Mouse (Mus musculus) spleen, embryonic (tissue): Measurements from ENCODE around the gene Apob.
"Not testable (repeated sequence)": the region's sequence is repeated elsewhere in the genome, so short reads cannot be mapped to it uniquely, and the experiment has no call there.

ENCODE experiments used
- CTCF ChIA-PET: fragments of 350-600 bp; sonication (Branson Sonifier 250); formaldehyde crosslinking; loops from one replicate; lab custom pipeline; 2022; lab: Charles Lee

The Apob gene

DNA sequence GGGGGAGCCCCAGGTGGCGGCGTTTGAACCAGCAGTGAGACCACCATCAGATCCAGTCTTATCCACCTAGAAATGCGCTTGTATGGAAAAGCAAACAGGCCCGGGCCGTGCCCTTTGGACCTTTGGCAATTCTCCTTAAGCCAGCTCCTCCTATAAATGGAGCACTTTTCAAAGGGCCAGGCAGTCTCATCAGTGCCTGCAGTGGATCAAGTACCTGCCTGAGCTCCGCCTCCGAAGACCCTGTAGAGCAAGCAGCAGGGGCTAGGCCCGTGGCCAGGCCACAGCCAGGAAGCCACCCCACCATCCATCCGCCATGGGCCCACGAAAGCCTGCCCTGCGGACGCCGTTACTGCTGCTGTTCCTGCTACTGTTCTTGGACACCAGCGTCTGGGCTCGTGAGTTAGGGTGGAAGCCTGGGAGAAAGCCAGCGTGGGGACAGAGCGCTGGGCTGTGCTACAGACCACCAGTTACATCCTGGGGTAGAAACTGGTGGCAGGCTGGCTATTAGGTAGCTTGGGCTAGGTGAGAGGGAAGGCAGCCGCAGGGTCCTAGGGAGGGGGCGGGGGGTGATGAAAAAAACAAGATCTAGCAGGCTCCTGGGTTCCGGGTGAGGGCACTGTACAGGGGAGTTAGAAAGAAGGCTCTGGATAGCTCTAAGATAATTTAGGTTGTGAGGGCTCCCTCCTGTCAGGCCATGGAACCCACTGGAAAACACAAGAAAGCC is at the start of gene Apob:
TSS of gene Apob (plus strand) at position 183 of the 724 bp plus-strand sequence.
- CTCF ChIA-PET: no interaction called here

DNA sequence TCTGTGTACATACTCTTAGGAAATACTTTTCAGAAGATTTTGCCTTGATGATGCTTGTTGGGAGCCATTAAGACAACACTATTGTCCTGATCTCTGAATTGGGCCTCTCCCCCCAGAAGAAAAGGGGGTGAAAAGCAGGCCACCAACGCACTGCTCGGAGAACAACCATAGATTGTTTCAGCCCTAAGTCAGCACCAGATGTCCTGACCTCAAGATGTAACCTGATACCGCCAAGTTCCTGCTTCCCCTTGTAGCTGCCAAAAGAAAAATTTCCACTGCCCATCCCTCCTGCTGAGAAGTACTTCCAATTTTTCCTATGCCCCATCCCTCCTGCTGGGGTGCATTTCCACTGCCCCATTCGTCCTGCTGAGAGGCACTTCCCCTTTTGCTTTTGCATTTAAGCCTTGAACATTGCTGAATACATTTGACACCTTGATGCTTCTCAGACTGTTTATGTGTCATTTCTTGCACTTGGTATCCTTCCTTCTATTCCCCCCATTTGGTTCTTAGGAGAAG is 45.0 kb upstream of the Apob start:
- CTCF ChIA-PET: no interaction called here

GRCm38 (mm10) chr12:7950098-7950745 is 27.2 kb upstream of the Apob start:
- CTCF ChIA-PET: no interaction called here

GRCm38 (mm10) chr12:7958851-7959250 is 18.6 kb upstream of the Apob start:
- CTCF ChIA-PET: interaction anchor here (0.7 kb wide), 1 partner anchor 18 kb away, joined by 8 read pairs; no protein-coding TSS in a partner anchor

DNA sequence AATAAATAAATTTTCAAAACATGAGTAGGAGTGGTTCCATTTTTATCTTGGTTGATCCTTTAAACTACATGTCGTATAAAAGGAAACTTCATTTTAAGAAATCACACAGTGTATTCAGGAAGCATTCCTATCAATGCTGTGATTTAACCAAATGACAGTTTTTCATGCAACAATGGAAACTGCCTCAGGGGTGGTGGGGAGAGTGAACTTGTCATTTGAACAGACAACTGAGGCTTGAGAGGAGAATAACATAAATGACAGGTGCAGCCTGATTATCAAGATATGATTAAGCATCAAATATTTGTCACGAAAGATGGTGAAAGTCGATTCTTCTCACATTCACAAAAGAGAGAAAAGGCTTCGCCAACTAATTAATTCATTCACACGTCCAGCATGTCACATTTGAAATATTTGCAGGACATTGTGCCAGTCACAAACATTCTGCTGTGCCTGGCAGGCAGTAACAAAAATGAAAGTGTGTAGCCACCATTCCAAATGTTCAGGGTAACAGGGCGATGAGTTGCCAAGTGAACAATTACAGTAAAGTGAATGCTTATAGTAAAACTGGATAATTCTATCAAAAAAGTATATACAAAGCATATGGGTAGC is 18.0 kb upstream of the Apob start:
- CTCF ChIA-PET: interaction anchor here (0.7 kb wide), 1 partner anchor 17 kb away, joined by 8 read pairs; no protein-coding TSS in a partner anchor

GRCm38 (mm10) chr12:7962314-7962927 is 15.0 kb upstream of the Apob start:
- CTCF ChIA-PET: no interaction called here

- CTCF ChIA-PET: no interaction called here
Measured at GRCm38 (mm10) chr12:7967221-7967620, 10.2 kb upstream of the Apob start.

DNA sequence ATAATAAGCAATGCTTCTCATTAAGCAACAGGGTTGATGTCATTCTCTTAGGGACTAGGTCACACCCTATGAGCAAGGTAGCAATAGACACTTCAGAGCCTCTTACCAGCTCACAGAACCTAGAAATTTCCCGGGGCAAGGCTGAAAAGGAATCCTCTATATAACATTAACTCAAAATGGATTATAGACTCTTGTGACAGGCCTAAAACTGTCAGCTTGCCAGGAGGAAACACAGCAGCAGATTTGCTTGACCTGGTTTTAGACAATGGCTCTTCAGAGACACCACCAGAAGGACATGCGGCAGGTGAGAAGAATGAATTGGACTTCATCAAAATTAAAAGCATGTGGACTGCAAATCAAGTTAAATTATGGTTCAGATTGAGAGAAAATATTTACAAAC is 7.1 kb upstream of the Apob start:
- CTCF ChIA-PET: no interaction called here

- CTCF ChIA-PET: no interaction called here
Measured at GRCm38 (mm10) chr12:7970817-7971216, 6.6 kb upstream of the Apob start.

DNA sequence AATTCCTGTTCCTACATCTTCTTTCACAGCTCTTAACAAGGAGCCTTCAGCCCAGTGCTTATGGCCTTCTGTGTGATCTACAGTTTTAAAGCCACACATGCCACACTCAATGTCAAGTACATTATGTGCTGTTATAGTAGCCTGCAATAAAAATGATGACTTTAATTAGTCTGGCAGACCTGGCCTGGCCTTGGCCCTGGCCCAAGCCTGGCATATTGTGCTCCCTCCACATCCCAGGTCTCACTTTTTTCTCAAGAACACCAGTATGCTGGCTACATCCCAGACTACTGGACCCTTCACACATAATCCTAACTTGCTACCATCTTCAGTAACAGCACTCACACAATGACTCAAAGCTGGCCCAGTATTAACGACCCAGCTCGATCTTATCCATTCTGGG is 5.7 kb upstream of the Apob start:
- CTCF ChIA-PET: no interaction called here

- CTCF ChIA-PET: no interaction called here
Measured at GRCm38 (mm10) chr12:7973773-7974322, 3.6 kb upstream of the Apob start.

DNA sequence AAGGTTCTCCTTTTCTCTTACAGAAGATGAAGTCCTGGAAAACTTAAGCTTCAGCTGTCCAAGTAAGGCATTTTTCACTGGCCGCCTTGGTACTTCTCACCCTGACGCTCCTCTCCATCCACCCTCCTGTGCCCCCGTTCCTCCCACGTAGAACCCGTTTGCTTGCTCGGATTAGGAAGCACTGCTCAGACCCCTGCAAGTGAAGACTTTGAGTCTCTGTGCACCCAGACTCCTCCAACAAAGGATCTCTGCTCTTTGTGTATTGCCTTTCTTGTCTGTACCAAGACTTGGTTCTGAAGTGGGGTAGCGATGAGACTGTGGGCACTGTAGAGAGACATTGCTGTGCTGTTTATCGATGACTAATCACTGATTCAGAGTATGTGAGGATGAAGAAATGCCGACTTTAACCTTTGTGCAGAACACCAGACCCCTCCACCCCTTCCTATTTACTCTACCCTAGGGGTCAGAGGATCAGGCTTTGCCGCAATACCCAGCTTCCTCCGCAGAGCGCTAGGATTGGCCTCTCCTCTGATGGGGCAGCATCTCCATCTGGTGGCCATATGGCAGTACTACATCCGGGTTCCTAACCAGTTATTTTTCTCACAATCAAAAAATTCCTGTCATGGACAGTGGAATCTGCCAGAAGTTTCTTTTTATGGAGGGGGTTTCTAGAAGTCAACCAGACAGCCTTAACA is 889 bp downstream of the Apob start:
- CTCF ChIA-PET: no interaction called here

DNA sequence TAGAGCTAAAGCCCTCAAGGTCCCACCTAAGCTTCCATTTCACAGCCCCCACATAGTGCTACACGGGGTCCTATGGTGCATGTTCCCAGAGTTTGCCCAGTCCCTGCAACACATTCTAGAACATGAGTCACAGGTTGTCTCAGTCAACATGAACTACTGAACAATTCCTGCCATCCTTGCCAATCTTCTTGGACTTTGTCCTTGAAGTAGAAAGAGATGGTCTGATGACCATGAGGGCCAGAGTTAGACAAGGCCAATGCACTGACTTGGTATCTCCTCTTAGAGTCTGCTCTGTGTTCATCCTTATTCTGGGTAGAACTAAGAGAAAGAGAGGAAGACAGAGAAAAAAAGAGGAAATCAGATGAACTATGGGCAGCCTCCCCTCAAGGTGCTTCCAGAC is 7.0 kb downstream of the Apob start:
- CTCF ChIA-PET: no interaction called here

GRCm38 (mm10) chr12:7990804-7991203 is 13.4 kb downstream of the Apob start:
- CTCF ChIA-PET: interaction anchor here (0.7 kb wide), 1 partner anchor 242 kb away, joined by 3 read pairs; no protein-coding TSS in a partner anchor

DNA sequence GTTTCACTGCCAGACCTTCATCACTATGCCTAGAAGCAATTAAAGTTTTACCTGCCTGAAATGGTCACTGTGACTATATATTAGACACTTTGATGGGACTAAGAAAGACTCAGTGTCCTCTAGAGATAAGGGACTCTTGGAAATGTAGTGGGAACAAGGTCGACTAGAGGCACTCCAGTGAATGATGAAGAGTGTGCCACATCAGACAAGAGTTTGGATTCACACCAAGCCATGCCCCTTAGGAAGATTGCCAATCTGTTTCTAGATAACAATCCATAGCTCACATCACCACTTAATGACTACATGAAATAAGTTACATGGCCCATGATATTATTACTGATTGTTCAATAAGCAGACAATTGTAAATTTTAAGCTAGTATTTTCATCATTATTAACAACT is 14.1 kb downstream of the Apob start:
- CTCF ChIA-PET: interaction anchor here (0.6 kb wide), 1 partner anchor 15 kb away, joined by 13 read pairs; no protein-coding TSS in a partner anchor

- CTCF ChIA-PET: no interaction called here
Measured at GRCm38 (mm10) chr12:8020931-8021330, 43.5 kb downstream of the Apob start.

- CTCF ChIA-PET: no interaction called here
Measured at GRCm38 (mm10) chr12:8029520-8029919, 52.1 kb downstream of the Apob start.

DNA sequence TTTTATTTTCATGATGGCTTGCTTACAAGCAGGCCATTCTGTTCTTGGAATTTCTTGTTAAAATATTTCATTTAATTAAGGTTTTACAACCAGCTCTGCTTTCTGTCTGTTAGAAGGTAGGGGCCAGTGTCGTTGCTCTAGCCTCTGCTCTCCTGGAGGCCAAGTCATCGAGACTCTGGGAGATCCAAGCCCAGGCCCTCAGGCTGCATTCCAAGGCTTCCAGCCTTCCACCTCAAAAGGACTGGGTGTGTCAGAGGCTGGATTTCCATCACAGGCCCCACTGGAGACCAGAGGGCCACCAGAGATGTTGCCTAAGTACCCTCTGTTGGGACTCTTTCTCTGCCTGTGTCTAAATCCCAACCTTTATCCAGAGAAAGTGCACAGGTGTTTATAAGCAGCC is 52.6 kb downstream of the Apob start:
- CTCF ChIA-PET: no interaction called here

DNA sequence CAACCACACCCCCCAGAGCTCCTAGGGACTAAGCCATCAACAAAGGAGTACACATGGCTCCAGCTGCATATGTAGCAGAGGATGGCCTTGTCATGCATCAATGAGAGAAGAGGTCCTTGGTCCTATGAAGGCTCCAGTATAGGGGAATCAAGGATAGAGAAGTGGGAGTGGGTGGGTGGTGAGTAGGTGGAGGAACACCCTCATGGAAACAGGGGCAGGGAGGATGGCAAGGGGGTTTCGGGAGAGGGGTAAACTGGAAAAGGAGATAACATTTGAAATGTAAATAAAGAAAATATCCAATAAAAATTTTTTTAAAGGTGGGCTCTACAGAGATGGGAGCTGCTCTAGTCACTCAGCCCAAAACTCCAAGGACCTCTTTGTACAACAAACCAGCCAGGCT is 53.7 kb downstream of the Apob start:
- CTCF ChIA-PET: not testable (repeated sequence)

- CTCF ChIA-PET: no interaction called here
Measured at GRCm38 (mm10) chr12:8031595-8032358, 54.3 kb downstream of the Apob start.
